Mouse (Mus musculus): ENCODE results near the gene Xpo6.

Gene Xpo6

DNA sequence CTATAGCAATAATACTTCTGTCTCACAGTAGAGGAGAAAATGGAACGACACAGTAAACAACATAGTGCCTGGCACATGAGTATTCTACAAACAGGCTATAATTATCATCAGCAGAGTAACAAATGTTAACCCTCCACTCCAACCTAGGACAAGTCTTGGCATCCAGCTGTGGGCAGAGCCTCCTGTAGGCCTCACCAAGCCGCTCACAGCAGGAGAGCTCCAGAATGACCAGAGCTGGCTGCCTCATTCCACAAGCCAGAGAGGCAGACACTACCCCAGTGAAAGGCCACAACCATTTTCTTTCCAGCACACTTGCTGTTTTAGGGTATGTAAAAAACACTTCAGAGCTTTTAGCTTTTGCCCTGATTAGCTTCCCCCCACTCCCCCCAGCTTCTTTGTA lies 72.6 kb downstream of the Xpo6 start:
- no peak for DNase-seq (ENCODE audit: low read depth)

DNA sequence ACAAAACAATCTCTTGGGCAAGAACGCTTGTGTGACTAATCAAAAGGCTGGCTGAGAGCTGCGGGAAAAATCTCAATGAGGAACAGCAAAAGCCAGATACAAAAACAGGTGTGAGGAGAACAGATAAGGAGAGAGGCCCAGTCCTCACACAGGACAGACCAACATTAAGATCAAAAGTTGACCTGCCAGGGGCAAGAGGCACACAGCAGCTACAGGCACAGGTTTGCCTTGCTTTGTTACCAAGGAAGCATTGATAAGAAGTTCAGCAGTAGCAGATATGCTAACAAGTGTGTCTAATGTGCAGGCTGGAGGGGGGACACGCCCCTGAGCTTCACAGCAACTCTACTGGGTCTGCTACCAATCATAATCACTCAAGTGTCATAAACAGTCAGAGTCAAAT lies 73.8 kb downstream of the Xpo6 start:
- no peak for DNase-seq (ENCODE audit: low read depth)

DNA sequence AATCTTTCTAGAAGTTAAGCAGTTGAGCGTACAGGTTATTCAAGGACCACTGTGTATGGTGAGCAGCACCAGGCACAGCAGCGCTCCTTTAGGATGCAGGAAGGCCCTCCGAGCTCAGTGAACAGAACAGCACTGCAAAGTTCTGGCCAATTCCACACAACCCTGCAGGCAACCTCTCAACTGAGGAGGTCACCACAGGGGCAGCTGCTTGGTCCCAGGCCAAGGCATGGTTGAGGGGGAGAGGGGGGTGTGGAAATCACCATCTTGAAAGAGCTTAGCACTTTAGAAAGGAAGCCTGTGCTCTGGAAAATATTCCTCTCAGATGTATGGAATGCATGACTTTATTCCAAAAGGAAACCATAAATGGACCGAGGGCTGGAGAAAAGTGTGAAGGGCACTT lies 78.8 kb downstream of the Xpo6 start:
- DNase-seq (ENCODE audit: low read depth) = no peak

DNA sequence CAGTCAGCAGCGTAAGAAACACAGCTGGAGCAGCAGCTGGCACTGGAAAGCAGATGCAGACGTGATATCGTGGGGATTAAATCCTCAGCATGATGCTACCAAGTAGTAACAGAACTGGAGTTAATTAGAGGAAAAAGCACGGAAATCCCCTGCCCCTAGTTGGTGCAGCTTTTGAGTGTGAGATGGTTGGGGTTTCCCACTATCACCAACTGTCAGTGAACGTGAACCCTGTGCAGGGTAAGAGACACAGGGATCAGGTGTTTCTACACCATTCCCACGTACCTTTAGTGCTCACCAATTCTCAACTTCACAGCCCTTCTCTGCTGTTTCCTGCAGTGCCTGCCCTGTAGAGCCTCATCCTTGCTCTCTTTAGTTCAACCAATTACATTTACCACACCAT lies 80.5 kb downstream of the Xpo6 start:
- DNase-seq (ENCODE audit: low read depth) = no peak

DNA sequence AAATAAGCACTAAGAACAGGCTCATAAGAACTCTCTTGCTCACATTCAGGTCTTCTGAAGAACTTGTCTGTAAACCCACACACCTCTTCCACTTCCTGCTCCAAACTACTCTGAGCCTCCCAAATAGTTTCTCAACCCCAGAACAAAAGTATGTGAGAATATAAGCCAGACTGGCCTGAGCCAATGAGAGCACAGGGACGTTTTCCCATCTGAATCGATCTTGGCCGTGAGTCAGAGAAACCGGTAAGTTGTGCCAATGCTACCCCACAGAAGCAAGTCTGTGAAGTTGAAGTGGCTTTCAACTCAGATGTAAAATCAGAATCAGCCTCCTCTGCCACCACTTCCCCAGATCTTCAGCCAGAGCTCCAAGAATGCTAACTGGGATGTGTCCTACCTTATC lies 87.0 kb downstream of the Xpo6 start:
- no peak for DNase-seq (ENCODE audit: low read depth)

DNA sequence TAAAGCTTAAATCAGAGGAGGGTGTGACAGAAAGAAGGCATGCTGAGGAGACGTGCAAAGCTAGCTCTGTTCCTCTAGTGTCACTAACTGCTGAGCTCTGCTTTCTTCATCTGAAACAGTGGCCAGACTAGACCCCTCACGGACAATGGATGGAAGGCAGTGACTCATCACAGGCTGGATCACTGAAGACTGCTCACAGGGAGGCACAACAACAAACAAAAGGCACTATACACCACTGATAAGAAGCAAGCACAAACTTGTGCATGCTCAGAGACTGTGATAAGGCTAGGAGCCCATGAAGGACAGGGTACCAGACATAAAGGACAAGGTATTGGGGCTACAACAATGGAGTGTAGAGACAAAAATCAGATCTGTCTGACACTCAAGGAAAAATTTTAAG lies 89.1 kb downstream of the Xpo6 start:
- DNase-seq (ENCODE audit: low read depth) = no peak

DNA sequence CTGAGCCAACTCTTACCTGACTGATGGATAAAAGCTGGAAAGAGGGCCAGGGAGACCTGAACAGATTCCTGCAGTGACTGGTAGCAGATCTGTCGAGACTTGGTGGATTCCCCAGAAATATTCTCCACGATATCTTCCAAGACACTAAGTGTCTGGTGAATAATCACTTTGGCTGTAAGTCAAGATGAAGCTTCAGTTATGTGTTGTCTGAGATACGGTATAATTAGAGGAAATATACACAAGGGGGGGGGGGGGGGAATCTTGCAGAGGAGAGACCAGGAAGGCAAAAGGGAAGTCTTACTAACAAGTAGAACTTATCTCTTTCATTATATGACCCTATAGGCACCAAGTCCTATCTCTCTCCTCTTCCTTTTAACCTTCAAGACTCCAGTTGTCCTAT lies 90.4 kb downstream of the Xpo6 start:
- no peak for DNase-seq (ENCODE audit: low read depth)

DNA sequence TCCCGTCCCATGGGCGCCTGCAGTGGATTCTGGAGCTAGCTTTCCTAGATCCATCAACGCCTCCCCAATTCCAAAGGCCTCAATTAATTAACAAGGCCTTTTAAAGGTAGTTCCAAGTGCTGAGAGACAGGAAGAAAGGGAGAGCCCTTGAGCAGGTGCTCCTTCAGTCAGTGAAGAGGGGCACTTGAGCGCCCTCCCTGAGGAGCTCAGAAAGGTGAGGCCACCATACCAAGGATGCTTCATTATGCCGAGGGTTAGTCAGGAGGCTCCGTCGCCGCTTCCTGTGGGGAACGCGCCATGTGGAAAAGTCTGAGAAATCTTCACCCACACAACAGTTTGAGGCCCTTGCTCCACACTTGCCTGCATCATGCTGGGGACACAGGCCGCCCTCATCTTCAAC lies 99.9 kb downstream of the Xpo6 start:
- DNase-seq (ENCODE audit: low read depth) = no peak

DNA sequence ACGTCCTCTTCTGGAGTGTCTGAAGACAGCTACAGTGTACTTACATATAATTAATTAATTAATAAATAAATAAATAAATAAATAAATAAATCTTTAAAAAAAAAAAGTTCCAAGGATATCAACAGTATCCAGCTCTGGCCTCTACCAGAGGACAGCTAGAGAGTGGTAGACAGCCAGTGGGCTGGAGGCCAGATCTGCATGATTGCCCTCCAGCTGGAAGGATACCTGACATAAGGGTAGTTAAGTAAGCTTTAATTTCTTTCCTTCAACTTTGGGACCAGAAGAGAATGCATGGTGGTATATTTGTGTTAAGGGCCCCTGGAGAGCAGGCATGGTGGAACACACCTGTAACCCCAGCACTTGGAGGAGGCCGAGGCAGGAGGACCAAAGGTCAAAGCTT lies 100.5 kb downstream of the Xpo6 start:
- no peak for DNase-seq (ENCODE audit: low read depth)

DNA sequence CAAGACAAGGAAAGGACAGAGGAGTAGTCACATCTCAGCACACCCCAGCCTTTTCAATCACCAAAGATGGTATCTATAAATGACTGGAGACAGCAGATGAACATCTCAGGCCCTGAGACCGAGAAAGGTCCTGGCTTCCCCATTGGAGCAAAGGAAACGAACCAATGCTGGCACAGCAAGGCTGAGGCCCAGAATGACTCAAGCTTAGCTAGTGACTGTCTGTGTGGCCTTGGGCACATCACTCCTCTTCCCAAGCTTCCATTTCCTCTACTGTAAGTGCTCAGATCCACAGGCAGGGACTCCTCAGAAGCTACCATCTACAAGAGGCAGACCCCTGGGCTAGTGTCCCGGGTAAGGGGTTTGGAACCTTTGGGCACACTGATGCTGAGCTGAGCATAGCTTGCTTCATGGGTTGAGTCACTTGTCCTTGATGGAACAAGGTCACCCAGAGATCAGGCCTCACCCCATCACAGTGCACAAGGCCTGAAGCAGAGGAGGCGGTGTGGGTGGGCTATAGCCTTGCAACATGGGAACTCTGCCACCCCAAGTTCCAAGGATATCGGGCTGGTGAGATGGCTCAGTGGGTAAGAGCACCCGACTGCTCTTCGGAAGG lies 101.0 kb downstream of the Xpo6 start:
- DNase-seq (ENCODE audit: low read depth) = no peak

DNA sequence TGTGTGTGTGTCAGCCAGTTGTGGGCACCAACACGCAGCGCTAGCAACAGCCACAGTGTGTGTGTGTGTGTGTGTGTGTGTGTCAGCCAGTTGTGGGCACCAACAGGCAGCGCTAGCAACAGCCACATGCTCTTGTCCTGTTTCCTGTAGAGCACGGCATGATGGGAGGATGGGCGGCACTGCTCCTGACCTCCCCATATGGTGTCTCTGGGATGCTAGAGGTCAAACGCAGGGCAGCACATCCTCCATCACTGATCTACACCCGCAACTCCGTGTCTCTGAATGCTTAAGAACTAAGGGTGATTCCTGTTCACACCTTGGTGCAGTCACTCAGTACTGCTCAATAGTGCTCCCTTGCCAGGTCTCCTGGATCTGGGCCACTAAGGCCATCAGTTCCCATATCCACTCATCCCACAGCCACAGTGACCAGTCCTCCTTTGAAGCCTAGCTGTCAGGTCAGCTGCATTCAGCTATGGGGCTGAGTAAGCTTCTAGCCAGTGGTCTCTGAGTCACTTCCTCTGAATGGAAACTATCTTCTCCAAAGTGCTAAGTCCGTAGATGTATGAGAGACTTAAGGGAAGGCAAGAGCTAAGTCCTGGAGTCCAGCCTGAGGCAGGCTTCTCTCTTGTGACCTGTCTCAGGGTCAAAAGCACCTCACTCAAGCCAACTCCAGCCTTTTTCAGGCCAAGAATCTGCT lies 102.9 kb downstream of the Xpo6 start:
- DNase-seq (ENCODE audit: low read depth) = peak; percentile 53

DNA sequence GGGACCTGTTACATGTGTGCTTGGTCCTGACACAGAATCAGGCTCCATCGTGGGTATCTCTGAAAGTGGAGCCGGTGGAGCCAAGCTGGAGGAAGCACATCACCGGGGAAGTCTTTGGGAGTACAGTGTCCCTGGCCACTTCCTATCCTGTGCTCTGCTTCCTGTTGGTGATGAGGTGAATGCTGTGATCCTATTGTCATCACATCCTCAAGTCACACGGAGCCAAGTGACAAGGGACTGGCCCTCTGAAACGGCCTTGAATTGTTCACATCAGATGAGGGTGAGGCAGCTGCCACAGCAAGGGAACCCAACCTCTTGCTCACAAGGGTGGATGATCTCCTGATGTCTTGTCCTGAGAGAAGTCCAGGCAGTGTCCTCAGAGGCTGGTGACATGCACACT lies 103.7 kb downstream of the Xpo6 start:
- peak; percentile 37 for DNase-seq (ENCODE audit: low read depth)

DNA sequence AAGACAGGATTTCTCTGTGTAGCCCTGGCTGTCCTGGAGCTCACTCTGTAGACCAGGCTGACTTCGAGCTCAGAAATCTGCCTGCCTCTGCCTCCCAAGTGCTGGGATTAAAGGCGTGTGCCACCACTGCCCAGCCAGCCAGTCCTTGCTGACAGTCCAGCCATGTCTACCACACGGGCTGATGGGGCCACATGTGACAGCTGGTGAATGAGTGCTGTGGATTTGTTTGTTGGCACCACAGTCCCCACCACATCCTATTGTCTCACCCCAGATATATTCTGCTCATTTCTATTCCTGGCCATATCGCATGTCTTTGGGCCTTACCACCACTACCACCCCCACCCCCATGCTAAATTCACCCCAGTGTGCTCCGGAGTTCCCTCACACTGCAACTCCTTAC lies 105.6 kb downstream of the Xpo6 start:
- DNase-seq (ENCODE audit: low read depth) = no peak

DNA sequence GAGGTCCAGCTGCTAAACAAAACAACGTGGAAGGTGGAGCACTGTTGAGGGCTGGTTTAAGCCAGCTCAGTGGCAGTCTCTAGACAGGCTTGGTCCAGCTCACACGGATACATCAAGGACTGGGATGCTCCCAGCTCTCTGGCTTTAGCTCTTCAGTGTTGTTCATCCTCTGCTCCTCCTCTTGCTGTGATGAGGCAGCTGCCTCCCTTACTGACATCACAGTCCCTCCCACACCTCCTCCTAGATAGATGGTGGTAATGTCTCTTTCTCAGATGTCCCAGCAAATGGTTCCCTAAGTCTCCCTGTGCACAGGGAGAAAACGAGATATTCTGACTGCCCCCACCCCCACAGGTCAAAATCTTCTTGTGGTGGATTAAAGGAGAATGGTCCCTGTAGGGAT lies 107.1 kb downstream of the Xpo6 start:
- DNase-seq (ENCODE audit: low read depth) = no peak

DNA sequence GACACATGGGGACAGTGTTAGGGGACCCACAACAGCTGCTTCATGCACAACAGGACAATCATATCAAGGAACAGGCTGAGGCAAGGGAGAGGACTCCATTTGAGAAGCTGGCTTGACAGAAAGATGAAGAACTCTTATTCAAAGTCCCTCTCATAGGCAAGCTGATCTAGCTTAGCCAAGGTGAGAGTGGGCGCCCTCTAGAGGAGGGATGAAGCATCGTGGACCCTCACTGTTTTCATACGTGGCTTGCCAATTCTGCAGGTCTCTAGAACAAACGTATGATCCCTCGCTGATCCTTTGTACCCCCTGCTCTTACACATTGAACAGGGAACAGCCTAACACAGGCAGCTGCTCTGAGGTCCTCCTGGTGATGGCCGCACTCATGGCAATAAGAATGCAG lies 110.5 kb downstream of the Xpo6 start:
- peak; percentile 69 for DNase-seq (ENCODE audit: low read depth)

DNA sequence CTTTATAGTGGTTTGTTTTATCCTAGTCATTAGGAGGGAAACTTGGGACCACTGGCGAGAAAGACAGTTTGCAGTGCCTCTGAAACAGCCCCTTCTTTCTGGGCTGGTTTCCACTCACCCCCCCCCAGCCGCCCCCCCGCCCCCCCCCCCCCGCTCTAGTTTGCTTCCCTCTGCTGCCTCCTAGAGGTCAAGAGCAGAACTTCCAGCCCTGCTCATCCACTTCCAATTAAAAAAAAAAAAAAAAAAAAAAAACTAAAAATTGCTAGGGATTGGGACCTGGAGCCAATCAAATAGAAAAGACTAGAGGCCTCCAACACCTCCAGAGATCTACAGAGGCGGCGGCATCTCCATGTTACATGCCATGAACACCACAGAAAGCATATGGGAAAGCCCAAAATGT lies 112.1 kb downstream of the Xpo6 start:
- peak; percentile 57 for DNase-seq (ENCODE audit: low read depth)

DNA sequence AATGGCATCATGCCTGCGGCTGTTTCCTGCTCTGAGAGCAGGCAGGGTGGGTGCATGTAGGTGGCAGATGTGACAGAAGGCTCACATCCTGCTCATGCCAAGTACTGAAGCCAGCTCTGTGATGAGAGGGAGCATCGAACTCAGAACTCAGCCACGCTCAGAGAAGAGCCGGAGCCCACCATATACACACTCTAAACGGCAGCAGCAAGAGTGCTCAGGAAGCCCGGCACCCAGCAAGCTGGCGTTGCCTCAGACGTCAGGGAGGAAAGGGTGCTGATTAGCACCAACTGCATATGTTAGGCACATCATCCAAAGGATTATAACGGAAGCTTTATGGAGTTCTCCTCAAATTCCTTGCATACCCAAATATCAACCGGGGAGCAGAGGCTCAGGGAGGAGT lies 112.7 kb downstream of the Xpo6 start:
- DNase-seq (ENCODE audit: low read depth) = no peak

DNA sequence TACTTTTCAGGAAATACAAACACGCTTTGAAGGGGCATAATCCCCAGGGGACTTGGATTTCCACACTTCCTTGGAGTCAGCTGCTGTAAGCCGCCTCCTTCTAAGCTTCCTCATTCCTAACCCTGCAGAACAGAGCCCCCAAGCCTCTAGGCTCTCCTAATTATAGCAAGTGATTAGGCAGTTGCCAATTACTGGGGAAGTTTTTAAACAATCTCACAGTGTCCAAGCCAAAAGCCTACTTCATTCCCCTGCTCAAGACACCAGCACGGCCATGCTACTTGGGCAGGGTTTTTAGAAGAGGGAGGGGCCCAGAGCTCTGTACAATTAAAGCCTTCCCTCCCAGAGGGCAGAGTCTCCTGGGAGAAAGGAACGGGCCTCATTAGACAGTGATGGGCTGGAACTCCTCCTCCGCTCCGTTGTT lies 114.0 kb downstream of the Xpo6 start:
- no peak for DNase-seq (ENCODE audit: low read depth)

DNA sequence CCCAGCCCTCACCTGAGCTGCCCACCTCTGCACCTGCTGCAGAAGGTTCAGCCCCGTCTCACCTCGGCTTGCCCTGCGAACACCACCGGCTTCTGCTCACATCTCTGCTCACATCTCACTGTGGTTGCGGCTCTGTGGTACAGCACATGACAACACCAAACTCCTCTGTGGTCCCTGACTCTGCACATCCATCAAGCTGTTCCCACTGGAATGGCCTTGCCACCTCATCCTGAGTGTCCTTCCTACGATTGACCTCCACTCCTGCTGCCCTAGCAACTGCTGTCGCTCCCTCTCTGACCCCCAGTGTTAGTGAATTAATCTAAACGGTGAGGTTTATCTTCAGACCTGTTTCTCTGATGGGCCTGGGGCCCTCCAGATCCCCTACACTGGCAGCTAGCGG lies 115.1 kb downstream of the Xpo6 start:
- no peak for DNase-seq (ENCODE audit: low read depth)

DNA sequence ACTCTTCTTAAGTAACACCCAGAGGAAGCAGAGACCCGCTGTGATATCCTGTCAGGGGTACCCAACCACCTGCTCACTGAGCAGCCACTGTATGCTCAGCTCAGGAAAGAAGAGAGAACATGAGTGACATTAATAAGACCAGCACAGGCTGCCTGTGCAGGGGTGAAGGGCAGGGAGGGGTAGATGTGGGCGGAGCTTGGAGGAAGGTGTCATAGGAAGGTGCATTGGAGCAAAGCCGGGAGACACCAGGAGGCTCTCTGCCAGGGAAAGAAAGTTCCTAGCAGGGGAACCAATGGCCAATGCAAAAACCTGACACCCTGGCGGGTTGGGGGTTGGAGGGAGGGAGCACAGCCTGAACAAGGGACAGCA lies 116.3 kb downstream of the Xpo6 start:
- no peak for DNase-seq (ENCODE audit: low read depth)

DNA sequence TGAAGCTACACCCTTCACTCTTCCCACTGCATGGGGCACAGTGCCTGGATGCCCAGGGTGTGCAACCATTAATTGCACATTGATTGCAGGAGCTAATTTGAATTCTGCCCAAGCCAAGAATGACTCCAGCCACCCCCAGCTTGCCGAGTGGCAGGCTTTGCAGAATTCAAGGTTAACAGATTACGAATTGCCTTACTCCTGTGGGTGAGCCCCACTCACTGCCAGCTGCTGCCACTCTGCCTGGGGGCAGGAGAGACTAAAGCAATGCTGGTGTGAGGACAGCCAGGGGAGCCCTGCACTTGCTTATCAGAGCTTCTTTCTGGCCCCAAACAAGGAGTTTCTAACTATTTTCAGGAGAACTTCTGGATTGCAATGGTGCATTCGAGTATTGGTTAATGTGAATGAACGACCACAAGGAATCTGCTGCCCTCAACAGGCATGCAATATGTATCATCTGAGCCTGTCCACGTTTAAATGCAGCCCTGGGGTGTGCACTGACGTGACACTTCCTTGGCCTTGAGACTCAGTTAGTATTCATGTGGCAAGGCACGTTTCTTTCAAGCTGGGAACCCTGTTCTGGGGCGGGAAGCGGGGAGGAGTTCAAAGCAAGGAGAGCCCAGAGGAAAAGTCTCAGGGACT lies 116.8 kb downstream of the Xpo6 start:
- no peak for DNase-seq (ENCODE audit: low read depth)

DNA sequence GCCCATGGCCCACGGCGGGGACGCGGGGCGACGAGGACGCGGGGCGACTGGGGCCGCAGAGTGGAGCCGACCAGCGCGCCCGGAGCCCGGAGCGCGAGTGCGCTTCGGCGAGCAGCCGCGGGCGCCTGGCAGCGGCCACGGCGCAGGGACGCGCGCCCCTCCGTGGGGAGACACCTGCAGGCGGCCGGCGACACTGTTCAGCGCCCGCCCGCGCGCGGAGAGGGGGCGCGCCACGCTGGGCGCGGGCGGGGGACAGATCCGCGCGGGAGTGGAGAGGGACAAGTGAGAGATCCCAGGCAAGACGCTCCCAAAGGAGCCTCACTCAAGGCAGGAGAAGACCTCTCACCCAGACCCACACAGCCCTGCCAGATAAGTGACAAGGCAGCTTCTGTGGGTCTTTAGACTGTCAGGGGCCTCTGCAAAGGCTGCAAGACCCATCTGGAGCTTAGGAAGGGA lies 118.0 kb downstream of the Xpo6 start, which contains the start of gene Gsg1l:
Gene Gsg1l, minus strand, starts transcription at position 126 of the 456 bp plus-strand sequence.
- no peak for DNase-seq (ENCODE audit: low read depth)

DNA sequence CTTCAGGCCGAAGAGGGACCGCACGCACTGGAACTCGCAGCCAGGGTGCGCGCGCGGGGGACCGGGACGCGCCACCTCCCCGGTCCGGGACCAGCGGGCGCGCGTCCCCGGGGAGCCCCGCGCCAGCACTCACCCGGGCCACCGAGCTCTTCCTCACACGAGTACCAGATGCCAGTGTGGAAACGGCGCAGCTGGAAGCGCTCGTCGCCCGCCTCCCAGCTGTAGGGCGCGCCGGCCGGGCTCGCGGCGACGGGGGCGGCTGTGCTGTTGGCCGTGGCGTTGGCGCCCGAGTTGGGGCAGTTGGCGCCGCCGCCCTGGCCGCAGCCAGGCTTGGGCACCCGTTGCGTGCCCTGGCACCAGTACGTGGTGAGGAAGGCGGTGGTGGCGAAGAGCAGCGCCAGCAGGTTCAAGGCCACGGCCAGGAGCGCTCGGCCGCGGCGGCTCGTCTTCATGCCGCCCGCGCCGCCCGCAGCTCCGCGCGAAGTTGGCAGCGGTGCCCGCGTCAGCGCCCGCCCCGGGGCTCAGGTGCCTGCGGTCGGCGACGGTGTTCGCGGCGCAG lies 118.5 kb downstream of the Xpo6 start:
- DNase-seq (ENCODE audit: low read depth) = no peak

Measured in naive thymus-derived CD4-positive, alpha-beta T cell, adult 2 months (primary cell).